Mouse (Mus musculus): ENCODE data around the gene Mboat2. TPM values are rescaled to one million over a fixed set of nuclear protein-coding genes. Genes with fewer than 3 reads are reported as not detected.

Mboat2 gene
- polyA plus RNA-seq, 2 experiments from 2014 or later, result 0.27 TPM; not detected in 1

- no peak for ATAC-seq
Observed at GRCm38 (mm10) chr12:25012555-25013540, 182.2 kb downstream of the Mboat2 start.

Other genes starting within 250 kb of the Mboat2 start
- 1 to 10 TPM; 2.0 to 2.1 TPM for gene Klf11, start 179.6 kb upstream of the Mboat2 start, polyA plus RNA-seq (2017; shearing (Covaris generic))
- gene Cys1, start 149.1 kb upstream of the Mboat2 start, polyA plus RNA-seq (2017; shearing (Covaris generic)), result under 1 TPM in 1 of 2 experiments, not detected in 1; 0.60 TPM
- 100 to 1,000 TPM; 134 to 174 TPM for gene Rrm2, start 122.6 kb upstream of the Mboat2 start, polyA plus RNA-seq (2017; shearing (Covaris generic))
- gene Kidins220, start 144.0 kb downstream of the Mboat2 start, polyA plus RNA-seq (2017; shearing (Covaris generic)), result 10 to 100 TPM; 12.3 to 12.8 TPM